ENCODE assay signal across 10 mouse cellular contexts in genomic region chr17:78322369-78323335, GRCm38 (mm10).
DNase-seq lines count a peak whose midpoint lies in the region; ATAC-seq lines count a peak whose summit lies in the region.
"Had no signal": no experiment of that assay in that cellular context is flagged by ENCODE, and none has a peak within 500 bp of the region (broad histone marks: within the 10 kb centered on the region; RNA-seq: fewer than 3 reads in every experiment).

No protein-coding gene starts in this region.

- H3K9ac ChIP-seq in hindbrain, embryonic 13.5 days = no peak overlapping the region
- H3K9ac ChIP-seq in hindbrain, embryonic 16.5 days (ENCODE audit: low read depth, low read length) = no peak overlapping the region
- H3K9ac ChIP-seq: liver, embryonic 14.5 days had no signal

- H3K27me3 ChIP-seq in hindbrain, embryonic 13.5 days = no peaks in the 10 kb centered on the region
- no peaks in the 10 kb centered on the region for H3K27me3 ChIP-seq in hindbrain, embryonic 16.5 days (replicated peaks; ENCODE audit: control insufficient read depth, insufficient read depth, low read length)
- no peaks in the 10 kb centered on the region for H3K27me3 ChIP-seq in embryonic facial prominence, embryonic 10.5 days (replicated peaks; ENCODE audit: low read depth, poor library complexity, severe bottlenecking)

- H3K36me3 ChIP-seq in hindbrain, embryonic 13.5 days = peaks cover 3% of the 10 kb centered on the region; the same call in 1 of the 2 replicates
- H3K36me3 ChIP-seq in hindbrain, embryonic 16.5 days (ENCODE audit: control insufficient read depth, insufficient read depth, low read length) = no peaks in the 10 kb centered on the region
- peaks cover 10% of the 10 kb centered on the region; the same call in 1 of the 2 replicates for H3K36me3 ChIP-seq in embryonic facial prominence, embryonic 10.5 days (replicated peaks)

- no peak overlapping the region for H3K4me2 ChIP-seq in hindbrain, embryonic 13.5 days
- no peak overlapping the region for H3K4me2 ChIP-seq in hindbrain, embryonic 16.5 days (ENCODE audit: low read length)

- peak; percentile 48 for DNase-seq in NIH3T3 (ENCODE audit: low read depth)
- no peak for DNase-seq in embryonic facial prominence, embryonic 10.5 days (ENCODE audit: low spot score)
- peak; percentile 30 for DNase-seq in kidney, postnatal 10 days
- no peak for DNase-seq in thymus, postnatal 4 days
- no peak for DNase-seq in B cell, adult 2 months
- DNase-seq: cerebellum, adult 18-20 months had no signal

- 0 out of 2 replicates have a peak, but pooled peaks cover 2% of the 10 kb centered on the region for H3K4me1 ChIP-seq in hindbrain, embryonic 13.5 days (replicated peaks)
- H3K4me1 ChIP-seq in hindbrain, embryonic 16.5 days (ENCODE audit: control insufficient read depth, insufficient read depth, low read depth, low read length) = no peaks in the 10 kb centered on the region
- H3K4me1 ChIP-seq in embryonic facial prominence, embryonic 10.5 days = peaks cover 26% of the 10 kb centered on the region

- no peaks in the 10 kb centered on the region for H3K9me3 ChIP-seq in hindbrain, embryonic 13.5 days
- no peaks in the 10 kb centered on the region for H3K9me3 ChIP-seq in hindbrain, embryonic 16.5 days (ENCODE audit: control insufficient read depth, low read length)
- no peaks in the 10 kb centered on the region for H3K9me3 ChIP-seq in embryonic facial prominence, embryonic 10.5 days

- WGBS in hindbrain, embryonic 13.5 days = 63% methylated on average over 18 of the region's 18 CpGs
- 56% methylated on average over 18 of the region's 18 CpGs for whole genome bisulfite sequencing in hindbrain, embryonic 16.5 days
- WGBS in embryonic facial prominence, embryonic 10.5 days = 49% methylated on average over 18 of the region's 18 CpGs

- no peak for ATAC-seq in hindbrain, embryonic 13.5 days (ENCODE audit: low FRiP score)
- no peak; the same call in 1 of the 2 replicates for ATAC-seq in hindbrain, embryonic 16.5 days
- ATAC-seq in monocyte, adult 5-6 weeks (replicated peaks; ENCODE audit: insufficient number of reproducible peaks, low FRiP score, low TSS enrichment, poor library complexity, severe bottlenecking) = no peak

- H3K27ac ChIP-seq in hindbrain, embryonic 13.5 days = 0 out of 2 replicates have a peak overlapping the region, but pooled peaks have one; percentile 49
- H3K27ac ChIP-seq in hindbrain, embryonic 16.5 days (ENCODE audit: low read depth, low read length) = no peak overlapping the region
- H3K27ac ChIP-seq in embryonic facial prominence, embryonic 10.5 days (replicated peaks) = peak overlapping the region; percentile 48; the same call in 1 of the 2 replicates
- H3K27ac ChIP-seq: liver, embryonic 14.5 days had no signal

- no peak overlapping the region for H3K4me3 ChIP-seq in hindbrain, embryonic 13.5 days
- H3K4me3 ChIP-seq in hindbrain, embryonic 16.5 days (ENCODE audit: low read length) = no peak overlapping the region
- H3K4me3 ChIP-seq in embryonic facial prominence, embryonic 10.5 days = no peak overlapping the region

Comparison
In these comparisons a context has a peak if more than half of its experiments do, and no peak if none do; other contexts are left out.
1. DNase-seq: peak in NIH3T3 (single experiment) and kidney, postnatal 10 days (single experiment); none in embryonic facial prominence, embryonic 10.5 days (single experiment), thymus, postnatal 4 days (single experiment) and B cell, adult 2 months (0 of 2).